Mouse (Mus musculus): ENCODE measurements around the gene Slc46a1. TPM values are rescaled to one million over a fixed set of nuclear protein-coding genes. Genes with fewer than 3 reads are reported as not detected.

Gene Slc46a1
- total and polyA plus RNA-seq, 3 experiments: 4.4 to 6.1 (median 6.0) TPM

- TF ChIP-seq UBTF (IDR thresholded peaks at IDR 0.05; ENCODE audit: low read depth, low read length) (peak; percentile 75; the same call in 1 of the 2 replicates), PAX5 (IDR thresholded peaks at IDR 0.05; ENCODE audit: low read length) (no peak), CHD1 (IDR thresholded peaks at IDR 0.05; ENCODE audit: low read depth, low read length) (no peak), ZNF384 (IDR thresholded peaks at IDR 0.05; ENCODE audit: low read depth, low read length) (peak; percentile 89), MXI1 (IDR thresholded peaks at IDR 0.05; ENCODE audit: low read depth, low read length) (peak; percentile 79; the same call in 1 of the 2 replicates), NELFE (IDR thresholded peaks at IDR 0.05; ENCODE audit: low read depth, low read length) (peak; percentile 93), USF1 (IDR thresholded peaks at IDR 0.05; ENCODE audit: low read depth, low read length) (no peak), MAX (IDR thresholded peaks at IDR 0.05; ENCODE audit: low read length) (peak; percentile 61), RAD21 (IDR thresholded peaks at IDR 0.05; ENCODE audit: low read depth, low read length) (no peak), POLR2AphosphoS2 (IDR thresholded peaks at IDR 0.05; ENCODE audit: low read depth, low read length) (peak; percentile 51; the same call in 1 of the 2 replicates)
Measured at GRCm38 (mm10) chr11:78497544-78498522, 32.3 kb downstream of the Slc46a1 start, which contains the start of gene Sarm1 (continued).

GRCm38 (mm10) chr11:78499004-78499403 is 33.5 kb downstream of the Slc46a1 start, which contains the start of gene Vtn:
Gene Vtn, plus strand, starts transcription at chr11:78499091.
- dilution Hi-C loops (cut with MboI; ENCODE audit: extremely low pct_ligation_motif_present, extremely low pct_unique_long_range_greater_than_20kb, low sequenced_read_pairs): no loop called here
- Histone ChIP-seq H3K9ac (ENCODE audit: insufficient read depth, low read depth) (peak within 1 kb of the TSS; percentile 47), H3K36me3 (replicated peaks in 1 of 2; ENCODE audit: control insufficient read depth in 1 of 2, insufficient read depth in 1 of 2, low read length in 1 of 2) (peaks cover 0 to 12% of the 10 kb centered on the region in 2 experiments), H3K4me2 (ENCODE audit: insufficient read depth, low read depth, poor library complexity, severe bottlenecking) (peak within 1 kb of the TSS; percentile 82), H3K27me3 (replicated peaks) (peaks cover 46% of the 10 kb centered on the region), H3K4me1 (ENCODE audit: control insufficient read depth in 1 of 2, insufficient read depth in 2 of 2) (peaks cover 5 to 12% of the 10 kb centered on the region in 2 experiments), H3K27ac (ENCODE audit: insufficient read depth, low read depth) (no peak within 1 kb of the TSS), H3K4me3 (replicated peaks in 1 of 3; ENCODE audit: low read depth in 2 of 3, low read length in 2 of 3, poor library complexity in 1 of 3) (peak within 1 kb of the TSS; percentile 52 to 88 (median 59)), H3K79me2 (replicated peaks; ENCODE audit: control insufficient read depth, extremely low read depth, insufficient read depth, poor library complexity, severe bottlenecking) (no peaks in the 10 kb centered on the region), H3K9me3 (replicated peaks; ENCODE audit: low read length) (no peaks in the 10 kb centered on the region)
- in situ Hi-C loops (cut with MboI; ENCODE audit: low pct_ligation_motif_present, low pct_unique_long_range_greater_than_20kb, low sequenced_read_pairs): loop anchor here (5.0 kb wide), 1 partner anchor 37 kb away; no protein-coding TSS in a partner anchor
- TF ChIP-seq UBTF (IDR thresholded peaks at IDR 0.05; ENCODE audit: low read depth, low read length): no peak
- TF ChIP-seq RCOR1 (conservative IDR thresholded peaks at IDR 0.05; ENCODE audit: low read depth, low read length): no peak
- no peak for TF ChIP-seq E2F4 (IDR thresholded peaks at IDR 0.05; ENCODE audit: insufficient replicate concordance, low read depth, low read length)
- TF ChIP-seq RAD21 (IDR thresholded peaks at IDR 0.05; ENCODE audit: low read depth, low read length): no peak
- TF ChIP-seq JUN (IDR thresholded peaks at IDR 0.05; ENCODE audit: insufficient read depth, low read depth, low read length): no peak
- TF ChIP-seq ELF1 (IDR thresholded peaks at IDR 0.05; ENCODE audit: low read depth, low read length): no peak
- TF ChIP-seq HCFC1 (IDR thresholded peaks at IDR 0.05; ENCODE audit: low read depth, low read length): no peak
- no peak for TF ChIP-seq SIN3A (IDR thresholded peaks at IDR 0.05; ENCODE audit: low read length)
- no peak for TF ChIP-seq POLR2A (IDR thresholded peaks at IDR 0.05; ENCODE audit: low read depth, low read length)
- TF ChIP-seq USF2 (conservative IDR thresholded peaks at IDR 0.05; ENCODE audit: low read depth, low read length): no peak
- no peak for TF ChIP-seq MXI1 (IDR thresholded peaks at IDR 0.05; ENCODE audit: low read depth, low read length)
- no peak for TF ChIP-seq POLR2AphosphoS2 (IDR thresholded peaks at IDR 0.05; ENCODE audit: low read depth, low read length)
- no peak for TF ChIP-seq CHD2 (IDR thresholded peaks at IDR 0.05; ENCODE audit: low read length)
- TF ChIP-seq TBP (conservative IDR thresholded peaks at IDR 0.05; ENCODE audit: low read depth, low read length): no peak
- no peak for TF ChIP-seq ZMIZ1 (IDR thresholded peaks at IDR 0.05; ENCODE audit: low read depth, low read length)
- no peak for DNase-seq (ENCODE audit: extremely low read depth)

Data from CH12.LX (cell line).